Mouse (Mus musculus): ENCODE data around the gene Cplx3. TPM values are rescaled to one million over a fixed set of nuclear protein-coding genes. Genes with fewer than 3 reads are reported as not detected.

Cplx3 gene
- polyA plus RNA-seq, 1 experiment from 2014 or later, result not detected

- H3K9me3 ChIP-seq (replicated peaks; ENCODE audit: low read length), result no peaks in the 10 kb centered on the region
- no peak within 1 kb of the TSS for H3K4me3 ChIP-seq (replicated peaks; ENCODE audit: low read depth, low read length)
- ATAC-seq (replicated peaks; ENCODE audit: low FRiP score, low read depth) (no peak), DNase-seq (ENCODE audit: low spot score) (no peak)
- no peaks in the 10 kb centered on the region for H3K27me3 ChIP-seq (ENCODE audit: insufficient read depth, low read length)
- H3K4me2 ChIP-seq (ENCODE audit: low read length), result no peak within 1 kb of the TSS
- H3K27ac ChIP-seq, result no peak within 1 kb of the TSS
- no peaks in the 10 kb centered on the region for H3K36me3 ChIP-seq (ENCODE audit: insufficient read depth, low read length)
- no peak within 1 kb of the TSS for H3K9ac ChIP-seq (ENCODE audit: low read depth, low read length)
- 78% methylated on average over 5 of the region's 5 CpGs for WGBS
- no peak for TF ChIP-seq CTCF (IDR thresholded peaks at IDR 0.05; ENCODE audit: low read depth)
- no peaks in the 10 kb centered on the region for H3K4me1 ChIP-seq (replicated peaks; ENCODE audit: insufficient read depth, low read length)
Measured at GRCm38 (mm10) chr9:57620674-57621073, 14.6 kb upstream of the Cplx3 start, which contains the start of gene Lman1l. TSS of gene Lman1l (minus strand) at chr9:57620774.

- no peak overlapping the region for H3K4me3 ChIP-seq (replicated peaks; ENCODE audit: low read depth, low read length)
- WGBS, result 58% methylated on average over 8 of the region's 8 CpGs
- H3K27ac ChIP-seq, result no peak overlapping the region
- H3K9ac ChIP-seq (ENCODE audit: low read depth, low read length), result no peak overlapping the region
- H3K4me2 ChIP-seq (ENCODE audit: low read length), result no peak overlapping the region
- DNase-seq (ENCODE audit: low spot score) (no peak), ATAC-seq (replicated peaks; ENCODE audit: low FRiP score, low read depth) (no peak)
- TF ChIP-seq CTCF (IDR thresholded peaks at IDR 0.05; ENCODE audit: low read depth), result no peak
- no peaks in the 10 kb centered on the region for H3K4me1 ChIP-seq (replicated peaks; ENCODE audit: insufficient read depth, low read length)
- H3K9me3 ChIP-seq (replicated peaks; ENCODE audit: low read length), result no peaks in the 10 kb centered on the region
- H3K27me3 ChIP-seq (ENCODE audit: insufficient read depth, low read length), result no peaks in the 10 kb centered on the region
- no peaks in the 10 kb centered on the region for H3K36me3 ChIP-seq (ENCODE audit: insufficient read depth, low read length)
Measured at GRCm38 (mm10) chr9:57618854-57619253, 12.8 kb upstream of the Cplx3 start.

- Histone ChIP-seq H3K27me3 (ENCODE audit: insufficient read depth, low read length) (no peaks in the 10 kb centered on the region), H3K36me3 (ENCODE audit: insufficient read depth, low read length) (no peaks in the 10 kb centered on the region), H3K4me1 (replicated peaks; ENCODE audit: insufficient read depth, low read length) (no peaks in the 10 kb centered on the region), H3K4me3 (replicated peaks; ENCODE audit: low read depth, low read length) (no peak overlapping the region), H3K9me3 (replicated peaks; ENCODE audit: low read length) (no peaks in the 10 kb centered on the region), H3K9ac (ENCODE audit: low read depth, low read length) (no peak overlapping the region), H3K4me2 (ENCODE audit: low read length) (no peak overlapping the region), H3K27ac (no peak overlapping the region)
- no peak for ATAC-seq (replicated peaks; ENCODE audit: low FRiP score, low read depth)
- 76% methylated on average over 8 of the region's 8 CpGs for WGBS
- DNase-seq (ENCODE audit: low spot score), result no peak
- TF ChIP-seq CTCF (IDR thresholded peaks at IDR 0.05; ENCODE audit: low read depth), result no peak
Measured at GRCm38 (mm10) chr9:57617556-57618169, 11.6 kb upstream of the Cplx3 start.

- ATAC-seq (replicated peaks; ENCODE audit: low FRiP score, low read depth) (no peak), DNase-seq (ENCODE audit: low spot score) (no peak)
- Histone ChIP-seq H3K4me1 (replicated peaks; ENCODE audit: insufficient read depth, low read length) (no peaks in the 10 kb centered on the region), H3K9ac (ENCODE audit: low read depth, low read length) (no peak overlapping the region), H3K4me2 (ENCODE audit: low read length) (no peak overlapping the region), H3K27ac (no peak overlapping the region), H3K36me3 (ENCODE audit: insufficient read depth, low read length) (no peaks in the 10 kb centered on the region), H3K4me3 (replicated peaks; ENCODE audit: low read depth, low read length) (no peak overlapping the region), H3K27me3 (ENCODE audit: insufficient read depth, low read length) (no peaks in the 10 kb centered on the region), H3K9me3 (replicated peaks; ENCODE audit: low read length) (no peaks in the 10 kb centered on the region)
- 79% methylated on average over 4 of the region's 4 CpGs for WGBS
- TF ChIP-seq CTCF (IDR thresholded peaks at IDR 0.05; ENCODE audit: low read depth), result no peak
Measured at GRCm38 (mm10) chr9:57614786-57615185, 8.7 kb upstream of the Cplx3 start.

- Histone ChIP-seq H3K4me3 (replicated peaks; ENCODE audit: low read depth, low read length) (no peak overlapping the region), H3K27ac (no peak overlapping the region), H3K27me3 (ENCODE audit: insufficient read depth, low read length) (no peaks in the 10 kb centered on the region), H3K36me3 (ENCODE audit: insufficient read depth, low read length) (no peaks in the 10 kb centered on the region), H3K9ac (ENCODE audit: low read depth, low read length) (no peak overlapping the region), H3K9me3 (replicated peaks; ENCODE audit: low read length) (no peaks in the 10 kb centered on the region), H3K4me1 (replicated peaks; ENCODE audit: insufficient read depth, low read length) (no peaks in the 10 kb centered on the region), H3K4me2 (ENCODE audit: low read length) (no peak overlapping the region)
- DNase-seq (ENCODE audit: low spot score) (no peak), ATAC-seq (replicated peaks; ENCODE audit: low FRiP score, low read depth) (no peak)
- WGBS, result 68% methylated on average over 7 of the region's 7 CpGs
- TF ChIP-seq CTCF (IDR thresholded peaks at IDR 0.05; ENCODE audit: low read depth), result no peak
Measured at GRCm38 (mm10) chr9:57613975-57614374, 7.9 kb upstream of the Cplx3 start.

GRCm38 (mm10) chr9:57612587-57612986 lies 6.5 kb upstream of the Cplx3 start:
- H3K4me3 ChIP-seq (replicated peaks; ENCODE audit: low read depth, low read length), result no peak overlapping the region
- no peaks in the 10 kb centered on the region for H3K9me3 ChIP-seq (replicated peaks; ENCODE audit: low read length)
- H3K27me3 ChIP-seq (ENCODE audit: insufficient read depth, low read length), result no peaks in the 10 kb centered on the region
- TF ChIP-seq CTCF (IDR thresholded peaks at IDR 0.05; ENCODE audit: low read depth), result no peak
- no peak overlapping the region for H3K4me2 ChIP-seq (ENCODE audit: low read length)
- no peaks in the 10 kb centered on the region for H3K4me1 ChIP-seq (replicated peaks; ENCODE audit: insufficient read depth, low read length)
- DNase-seq (ENCODE audit: low spot score) (no peak), ATAC-seq (replicated peaks; ENCODE audit: low FRiP score, low read depth) (no peak)
- WGBS, result 80% methylated on average over 7 of the region's 7 CpGs
- H3K27ac ChIP-seq, result no peak overlapping the region
- no peaks in the 10 kb centered on the region for H3K36me3 ChIP-seq (ENCODE audit: insufficient read depth, low read length)
- no peak overlapping the region for H3K9ac ChIP-seq (ENCODE audit: low read depth, low read length)

- H3K27me3 ChIP-seq (ENCODE audit: insufficient read depth, low read length), result no peaks in the 10 kb centered on the region
- no peaks in the 10 kb centered on the region for H3K4me1 ChIP-seq (replicated peaks; ENCODE audit: insufficient read depth, low read length)
- no peak overlapping the region for H3K4me3 ChIP-seq (replicated peaks; ENCODE audit: low read depth, low read length)
- no peak for TF ChIP-seq CTCF (IDR thresholded peaks at IDR 0.05; ENCODE audit: low read depth)
- no peak for ATAC-seq (replicated peaks; ENCODE audit: low FRiP score, low read depth)
- H3K9me3 ChIP-seq (replicated peaks; ENCODE audit: low read length), result no peaks in the 10 kb centered on the region
- no peak for DNase-seq (ENCODE audit: low spot score)
- no peak overlapping the region for H3K4me2 ChIP-seq (ENCODE audit: low read length)
- no peaks in the 10 kb centered on the region for H3K36me3 ChIP-seq (ENCODE audit: insufficient read depth, low read length)
- H3K9ac ChIP-seq (ENCODE audit: low read depth, low read length), result no peak overlapping the region
- 51% methylated on average over 3 of the region's 3 CpGs for WGBS
- no peak overlapping the region for H3K27ac ChIP-seq
Measured at GRCm38 (mm10) chr9:57610359-57610826, 4.3 kb upstream of the Cplx3 start.

All from kidney, postnatal 0 days (tissue).